ENCODE assay signal across 9 mouse cellular contexts in the genomic region with DNA sequence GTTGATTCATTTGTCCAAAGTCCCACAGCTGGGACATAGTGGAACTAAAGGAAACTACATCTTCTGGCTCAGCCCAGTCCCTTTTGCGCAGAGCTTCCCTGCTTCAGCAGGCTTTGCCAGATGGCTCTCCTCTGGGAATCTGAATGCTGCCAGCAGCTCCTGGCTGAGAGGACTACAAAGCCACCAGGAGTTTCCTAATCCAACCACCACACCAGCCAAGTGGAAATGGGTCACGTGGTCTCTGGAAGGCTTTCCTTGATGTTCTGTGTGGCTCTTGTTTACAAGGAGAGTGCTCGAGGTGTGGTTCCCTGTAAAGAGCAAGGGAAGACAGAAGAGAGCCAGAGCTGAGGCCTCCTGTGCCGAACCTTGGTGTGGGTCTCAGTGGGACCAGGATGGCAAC. TPM values are rescaled to one million over a fixed set of nuclear protein-coding genes. Genes with fewer than 3 reads are reported as not detected.
DNase-seq lines count a peak whose midpoint lies in the region; ATAC-seq and TF ChIP-seq lines count a peak whose summit lies in the region.
"Had no signal": no experiment of that assay in that cellular context is flagged by ENCODE, and none has a peak within 500 bp of the region (broad histone marks: within the 10 kb centered on the region; RNA-seq: fewer than 3 reads in every experiment).

No protein-coding gene starts in this region.

- TF ChIP-seq POLR2A in cerebellum, adult 2 months (IDR thresholded peaks at IDR 0.05; ENCODE audit: borderline replicate concordance, insufficient read depth, low read length) = no peak

- no peak overlapping the region for H3K9ac ChIP-seq in midbrain, embryonic 16.5 days (ENCODE audit: low read depth, low read length)

- no peak overlapping the region for H3K27ac ChIP-seq in midbrain, embryonic 16.5 days (ENCODE audit: low read length)
- H3K27ac ChIP-seq in midbrain, embryonic 10.5 days (replicated peaks) = no peak overlapping the region
- H3K27ac ChIP-seq in cerebellum, adult 2 months (ENCODE audit: insufficient read depth, low read length) = no peak overlapping the region

- ATAC-seq in midbrain, embryonic 16.5 days = peak; percentile 57
- ATAC-seq in activated CD4-positive, CD25-positive, alpha-beta regulatory T cell, adult 4 months = no peak

- no peak overlapping the region for H3K4me3 ChIP-seq in midbrain, embryonic 16.5 days (ENCODE audit: low read depth, low read length)
- H3K4me3 ChIP-seq in midbrain, embryonic 10.5 days = no peak overlapping the region
- no peak overlapping the region for H3K4me3 ChIP-seq in cerebellum, adult 2 months (replicated peaks; ENCODE audit: insufficient read depth, low read depth, low read length)

- H3K9me3 ChIP-seq in midbrain, embryonic 16.5 days (replicated peaks; ENCODE audit: control insufficient read depth, low read length, poor library complexity, severe bottlenecking) = no peaks in the 10 kb centered on the region
- H3K9me3 ChIP-seq in midbrain, embryonic 10.5 days (replicated peaks) = no peaks in the 10 kb centered on the region

- no peaks in the 10 kb centered on the region for H3K36me3 ChIP-seq in midbrain, embryonic 16.5 days (ENCODE audit: control insufficient read depth, insufficient read depth, low read length)
- H3K36me3 ChIP-seq in midbrain, embryonic 10.5 days = no peaks in the 10 kb centered on the region

- 27% methylated on average over 4 of the region's 4 CpGs for WGBS in midbrain, embryonic 16.5 days
- 42% methylated on average over 4 of the region's 4 CpGs for WGBS in midbrain, embryonic 10.5 days
- WGBS in cerebellum, adult 2 months = 11% methylated on average over 4 of the region's 4 CpGs

- H3K4me2 ChIP-seq in midbrain, embryonic 16.5 days (ENCODE audit: low read length) = no peak overlapping the region

- no peaks in the 10 kb centered on the region for H3K27me3 ChIP-seq in midbrain, embryonic 16.5 days (ENCODE audit: control insufficient read depth, insufficient read depth, low read depth, low read length)
- H3K27me3 ChIP-seq in midbrain, embryonic 10.5 days (ENCODE audit: low read depth, poor library complexity, severe bottlenecking) = no peaks in the 10 kb centered on the region
- H3K27me3 ChIP-seq in cerebellum, adult 2 months (ENCODE audit: control insufficient read depth, insufficient read depth, low read length) = no peaks in the 10 kb centered on the region; the same call in 1 of the 2 replicates

- TF ChIP-seq CTCF in cerebellum, adult 2 months (IDR thresholded peaks at IDR 0.05; ENCODE audit: borderline replicate concordance, insufficient read depth, low read depth, low read length) = no peak

- no peak for DNase-seq in midbrain, embryonic 10.5 days (ENCODE audit: low spot score)
- peak; percentile 81 to 91 for DNase-seq in cerebellum, adult 2 months
- peak; percentile 71 to 81 for DNase-seq in gastrocnemius, postnatal 4 days (ENCODE audit: low spot score in 2 of 2)
- peak; percentile 67 to 69 for DNase-seq in layer of hippocampus, postnatal 10 days (ENCODE audit: low spot score in 2 of 2)
- DNase-seq in ovary, postnatal 36 days (ENCODE audit: low spot score) = peak; percentile 55
- no peak for DNase-seq in embryo, embryonic 11 days

- H3K4me1 ChIP-seq in midbrain, embryonic 16.5 days (ENCODE audit: control insufficient read depth, insufficient read depth, low read length) = no peaks in the 10 kb centered on the region
- H3K4me1 ChIP-seq in midbrain, embryonic 10.5 days = 0 out of 2 replicates have a peak, but pooled peaks cover 5% of the 10 kb centered on the region
- H3K4me1 ChIP-seq in cerebellum, adult 2 months (ENCODE audit: control insufficient read depth, insufficient read depth, low read length) = peaks cover 8% of the 10 kb centered on the region

RNA-seq across cellular contexts. Expression of a gene that starts 4.8 kb away (rescaled TPM):
- not detected in 2 replicates for polyA plus RNA-seq in midbrain, embryonic 16.5 days (2015; fragmentation: Nextera tagmentation; extraction: Ambion mirVana)
- not detected in 2 replicates for polyA plus RNA-seq in midbrain, embryonic 10.5 days (2016; fragmentation: Nextera tagmentation; extraction: Ambion mirVana)
- polyA plus RNA-seq in cerebellum, adult 2 months (2012; rRNA removed) = 5.1 and 5.6 TPM in 2 replicates
- 10 to 100 TPM in 1 of 2 experiments, 1 to 10 TPM in 1; 6.5 to 14.9 TPM for total RNA-seq in gastrocnemius, postnatal 4 days (2021)
- 10 to 100 TPM in 1 of 2 experiments, 1 to 10 TPM in 1; 8.3 to 10.0 TPM for total RNA-seq in layer of hippocampus, postnatal 10 days (2021)
- polyA plus RNA-seq in activated CD4-positive, CD25-positive, alpha-beta regulatory T cell, adult 4 months (2017; shearing (Covaris generic)) = not detected
- polyA plus RNA-seq: heart, postnatal 0 days had no signal

RNA-seq across cellular contexts. Expression of a gene that starts 14.3 kb away (rescaled TPM):
- not detected in 2 replicates for polyA plus RNA-seq in midbrain, embryonic 16.5 days (2015; fragmentation: Nextera tagmentation; extraction: Ambion mirVana)
- not detected in 2 replicates for polyA plus RNA-seq in midbrain, embryonic 10.5 days (2016; fragmentation: Nextera tagmentation; extraction: Ambion mirVana)
- not detected in 2 replicates for polyA plus RNA-seq in cerebellum, adult 2 months (2012; rRNA removed)
- not detected for total RNA-seq in gastrocnemius, postnatal 4 days (2021)
- total RNA-seq in layer of hippocampus, postnatal 10 days (2021) = not detected
- not detected for polyA plus RNA-seq in activated CD4-positive, CD25-positive, alpha-beta regulatory T cell, adult 4 months (2017; shearing (Covaris generic))
- polyA plus RNA-seq: heart, postnatal 0 days had no signal

Comparison
In these comparisons a context has a peak if more than half of its experiments do, and no peak if none do; other contexts are left out.
1. DNase-seq: peak in cerebellum, adult 2 months (2 of 2), gastrocnemius, postnatal 4 days (2 of 2), layer of hippocampus, postnatal 10 days (2 of 2) and ovary, postnatal 36 days (single experiment); none in midbrain, embryonic 10.5 days (single experiment) and embryo, embryonic 11 days (single experiment).